Mouse (Mus musculus): ENCODE measurements at regions not wholly inside any gene's neighbourhood (a gene's known extent, or its start where the extent isn't known, plus 50 kb on each side); places are given as distances from the start of the nearest gene placed in this dataset.

DNA sequence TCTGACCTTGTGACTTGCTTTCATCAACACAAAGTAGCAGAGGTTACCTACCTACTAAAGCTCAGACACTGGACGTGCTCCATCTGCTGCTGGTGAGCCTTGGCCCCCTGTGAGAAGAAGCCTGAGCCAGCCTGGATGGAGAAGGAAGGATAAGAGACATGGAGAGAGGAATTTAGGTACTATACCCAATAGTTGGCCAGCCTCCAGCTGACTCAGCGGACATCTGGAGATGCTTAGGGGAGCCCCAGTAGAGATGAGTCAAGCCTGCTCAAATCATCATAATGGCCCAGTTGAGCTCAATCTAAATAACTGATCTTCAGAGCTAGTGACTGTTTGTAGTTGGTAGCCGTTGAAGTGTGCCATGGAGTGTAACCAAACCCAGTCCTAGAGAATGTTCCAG lies 53.7 kb upstream of the Ripply2 start:
- no peak overlapping the region for H3K4me3 ChIP-seq (ENCODE audit: low read depth, low read length)
- WGBS = 63% methylated on average over 3 of the region's 3 CpGs
- no peak overlapping the region for H3K27ac ChIP-seq (ENCODE audit: insufficient read depth, low read depth, low read length)
- no peaks in the 10 kb centered on the region for H3K36me3 ChIP-seq (ENCODE audit: control insufficient read depth, insufficient read depth, low read length)
- TF ChIP-seq CTCF (IDR thresholded peaks at IDR 0.05; ENCODE audit: extremely low read depth, insufficient read length, insufficient replicate concordance, low read depth, low read length) (no peak), POLR2A (IDR thresholded peaks at IDR 0.05; ENCODE audit: low read depth, low read length) (no peak)
- H3K4me1 ChIP-seq (ENCODE audit: control insufficient read depth, insufficient read depth, insufficient read length, low read length) = no peaks in the 10 kb centered on the region
- no peaks in the 10 kb centered on the region for H3K27me3 ChIP-seq (ENCODE audit: control insufficient read depth, insufficient read depth, low read length)

DNA sequence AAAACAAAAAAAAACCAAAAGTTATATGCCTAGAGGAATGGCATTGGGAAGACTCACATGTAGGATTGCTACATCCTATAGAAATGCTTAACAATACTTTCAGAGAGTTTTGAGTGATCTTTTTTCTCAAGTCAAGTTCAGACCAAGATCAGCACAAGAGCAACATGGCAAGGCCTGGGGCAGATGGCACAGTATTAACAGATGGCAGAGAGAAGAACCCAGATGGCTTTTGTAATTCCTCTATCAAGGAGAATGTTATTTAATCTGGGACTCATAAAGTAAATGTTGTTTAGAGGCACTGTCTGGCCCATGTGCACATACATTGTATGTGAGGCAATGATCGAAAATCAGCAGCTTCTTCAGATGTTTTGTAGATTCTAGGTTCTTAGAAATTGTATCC lies 58.3 kb upstream of the Ripply2 start:
- H3K4me1 ChIP-seq (ENCODE audit: control insufficient read depth, insufficient read depth, insufficient read length, low read length) = no peaks in the 10 kb centered on the region
- H3K4me3 ChIP-seq (ENCODE audit: low read depth, low read length) = no peak overlapping the region
- H3K36me3 ChIP-seq (ENCODE audit: control insufficient read depth, insufficient read depth, low read length) = no peaks in the 10 kb centered on the region
- H3K27me3 ChIP-seq (ENCODE audit: control insufficient read depth, insufficient read depth, low read length) = no peaks in the 10 kb centered on the region
- TF ChIP-seq CTCF (IDR thresholded peaks at IDR 0.05; ENCODE audit: extremely low read depth, insufficient read length, insufficient replicate concordance, low read depth, low read length) = no peak
- no peak for TF ChIP-seq POLR2A (IDR thresholded peaks at IDR 0.05; ENCODE audit: low read depth, low read length)
- WGBS = 75% methylated on average over 1 of the region's 1 CpGs
- no peak overlapping the region for H3K27ac ChIP-seq (ENCODE audit: insufficient read depth, low read depth, low read length)

DNA sequence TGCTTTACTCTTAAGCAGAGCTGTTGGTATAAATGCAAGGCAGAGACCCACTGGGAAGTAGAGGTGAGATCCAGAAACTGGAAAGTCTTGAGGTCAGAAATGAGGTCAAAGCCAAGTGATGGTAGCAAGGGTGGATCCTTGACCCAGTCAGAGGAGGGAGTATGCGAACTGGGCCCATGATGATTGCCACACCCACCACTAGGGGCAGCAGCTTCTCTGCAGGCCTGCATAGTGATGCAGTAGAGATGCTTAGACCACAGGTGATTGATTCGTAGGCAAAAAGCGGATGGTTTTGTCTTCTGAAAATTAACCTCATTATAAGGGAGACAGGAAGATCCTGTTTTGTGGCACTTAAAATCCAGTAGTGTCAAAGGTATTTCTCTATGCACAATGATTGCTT lies 59.6 kb upstream of the Ripply2 start:
- Histone ChIP-seq H3K27me3 (ENCODE audit: control insufficient read depth, insufficient read depth, low read length) (no peaks in the 10 kb centered on the region), H3K27ac (ENCODE audit: insufficient read depth, low read depth, low read length) (no peak overlapping the region), H3K36me3 (ENCODE audit: control insufficient read depth, insufficient read depth, low read length) (no peaks in the 10 kb centered on the region), H3K4me1 (ENCODE audit: control insufficient read depth, insufficient read depth, insufficient read length, low read length) (no peaks in the 10 kb centered on the region), H3K4me3 (ENCODE audit: low read depth, low read length) (no peak overlapping the region)
- TF ChIP-seq CTCF (IDR thresholded peaks at IDR 0.05; ENCODE audit: extremely low read depth, insufficient read length, insufficient replicate concordance, low read depth, low read length) (peak; percentile 30; the same call in 1 of the 2 replicates), POLR2A (IDR thresholded peaks at IDR 0.05; ENCODE audit: low read depth, low read length) (no peak)
- WGBS = 85% methylated on average over 3 of the region's 3 CpGs

DNA sequence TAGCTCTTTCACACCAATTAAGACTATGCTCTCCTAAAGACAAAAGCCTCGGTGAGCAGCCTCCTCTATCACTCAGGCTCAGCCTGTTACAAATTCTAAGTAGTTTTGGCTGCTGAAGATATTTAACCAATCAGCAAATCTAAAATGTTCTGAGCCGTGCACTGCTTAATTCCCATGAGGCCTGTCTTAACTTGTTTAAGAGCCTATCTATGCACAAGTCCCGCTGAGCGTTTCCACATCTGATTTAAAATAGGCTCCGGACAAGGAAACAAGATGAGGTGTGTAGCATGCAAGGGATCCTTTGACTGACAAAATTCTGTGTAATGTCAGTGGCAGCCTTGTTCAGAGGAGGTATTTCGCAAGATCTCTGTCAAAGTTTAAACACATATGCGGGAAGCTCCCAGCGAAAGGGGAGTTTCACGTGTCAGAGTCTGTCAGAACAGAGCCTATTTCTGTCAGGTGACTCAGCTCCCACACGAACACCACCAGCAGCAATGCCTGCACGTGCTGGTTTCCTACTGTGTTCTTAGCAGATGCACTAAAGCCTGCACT lies 63.3 kb upstream of the Ripply2 start:
- Histone ChIP-seq H3K27me3 (ENCODE audit: control insufficient read depth, insufficient read depth, low read length) (no peaks in the 10 kb centered on the region), H3K36me3 (ENCODE audit: control insufficient read depth, insufficient read depth, low read length) (no peaks in the 10 kb centered on the region), H3K4me3 (ENCODE audit: low read depth, low read length) (no peak overlapping the region), H3K27ac (ENCODE audit: insufficient read depth, low read depth, low read length) (no peak overlapping the region), H3K4me1 (ENCODE audit: control insufficient read depth, insufficient read depth, insufficient read length, low read length) (no peaks in the 10 kb centered on the region)
- TF ChIP-seq CTCF (IDR thresholded peaks at IDR 0.05; ENCODE audit: extremely low read depth, insufficient read length, insufficient replicate concordance, low read depth, low read length) (no peak), POLR2A (IDR thresholded peaks at IDR 0.05; ENCODE audit: low read depth, low read length) (no peak)
- 37% methylated on average over 11 of the region's 11 CpGs for WGBS

DNA sequence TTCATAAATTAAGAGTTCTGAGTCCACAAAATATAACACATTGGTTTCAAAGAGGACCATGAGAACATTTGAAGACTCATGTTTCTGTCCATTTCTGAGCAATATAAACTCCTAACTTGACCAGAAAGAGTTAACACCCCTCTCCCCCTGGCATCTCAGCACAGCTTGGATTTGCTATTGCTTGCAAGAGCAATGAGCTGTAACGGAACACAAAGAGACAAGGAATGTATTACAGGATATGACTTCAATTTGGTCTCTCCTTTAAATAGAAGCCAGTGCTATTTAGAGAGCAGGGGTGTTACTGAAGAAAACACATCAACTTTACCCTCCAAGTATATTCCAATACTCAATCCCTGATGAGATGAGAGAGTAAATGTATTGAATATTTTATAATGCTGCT lies 65.5 kb upstream of the Ripply2 start:
- TF ChIP-seq POLR2A (IDR thresholded peaks at IDR 0.05; ENCODE audit: low read depth, low read length) (no peak), CTCF (IDR thresholded peaks at IDR 0.05; ENCODE audit: extremely low read depth, insufficient read length, insufficient replicate concordance, low read depth, low read length) (no peak)
- Histone ChIP-seq H3K27me3 (ENCODE audit: control insufficient read depth, insufficient read depth, low read length) (no peaks in the 10 kb centered on the region), H3K4me1 (ENCODE audit: control insufficient read depth, insufficient read depth, insufficient read length, low read length) (no peaks in the 10 kb centered on the region), H3K27ac (ENCODE audit: insufficient read depth, low read depth, low read length) (no peak overlapping the region), H3K36me3 (ENCODE audit: control insufficient read depth, insufficient read depth, low read length) (no peaks in the 10 kb centered on the region), H3K4me3 (ENCODE audit: low read depth, low read length) (no peak overlapping the region)
- 19% methylated on average over 1 of the region's 1 CpGs for WGBS

DNA sequence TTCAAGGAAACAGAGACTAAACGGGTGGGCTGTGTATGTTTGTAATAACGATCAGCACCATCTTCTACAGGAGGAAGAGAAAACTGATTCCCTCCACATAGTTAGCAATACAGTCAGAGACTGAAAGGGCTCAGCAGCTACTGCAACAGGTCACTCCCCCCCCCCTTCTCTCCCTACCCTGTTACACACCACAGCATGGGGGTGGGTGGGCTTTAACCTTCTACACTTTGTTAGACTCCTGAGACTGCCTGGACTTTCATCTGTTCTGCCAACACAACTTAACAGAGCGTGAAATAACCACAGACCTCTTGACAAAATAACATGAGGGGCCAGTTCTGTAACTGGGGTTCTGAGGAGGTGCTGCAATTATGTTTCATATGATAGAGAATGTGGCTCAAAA lies 50.7 kb upstream of the Snap91 start:
- WGBS = 64% methylated on average over 3 of the region's 3 CpGs
- H3K27me3 ChIP-seq (ENCODE audit: control insufficient read depth, insufficient read depth, low read length) = no peaks in the 10 kb centered on the region
- no peaks in the 10 kb centered on the region for H3K36me3 ChIP-seq (ENCODE audit: control insufficient read depth, insufficient read depth, low read length)
- no peaks in the 10 kb centered on the region; the same call in 1 of the 2 replicates for H3K4me1 ChIP-seq (ENCODE audit: control insufficient read depth, insufficient read depth, insufficient read length, low read length)
- no peak overlapping the region for H3K27ac ChIP-seq (ENCODE audit: insufficient read depth, low read depth, low read length)
- H3K4me3 ChIP-seq (ENCODE audit: low read depth, low read length) = no peak overlapping the region
- TF ChIP-seq CTCF (IDR thresholded peaks at IDR 0.05; ENCODE audit: extremely low read depth, insufficient read length, insufficient replicate concordance, low read depth, low read length) = no peak
- no peak for TF ChIP-seq POLR2A (IDR thresholded peaks at IDR 0.05; ENCODE audit: low read depth, low read length)

Data from small intestine, adult 2 months (tissue).